Mouse (Mus musculus) erythroblast, embryonic 14.5 days (primary cell): ENCODE data around the gene Capn7.

ENCODE experiments used
- GATA1 ChIP-seq: IDR thresholded peaks from 2 replicates; pipeline ENCODE4 v1.6.1; 2012; ENCODE audit warnings: low read length, inconsistent platforms, mixed read lengths
- TAL1 ChIP-seq: IDR thresholded peaks from 3 replicates; pipeline ENCODE4 v1.6.1; 2012; ENCODE audit warnings: low read length, inconsistent platforms, mixed read lengths

GRCm38 (mm10) chr14:31325551-31325950 is 10.9 kb upstream of the Capn7 start:
- TF ChIP-seq GATA1 = no peak
- TF ChIP-seq TAL1 = no peak
